Mouse (Mus musculus) cortical plate, adult 2 months (tissue): Measurements from ENCODE around the gene Clec1b.

Experiments
- CTCF ChIP-seq: fragments of 200-500 bp; IDR thresholded peaks from 2 replicates; pipeline ENCODE4 v1.5.1; 2011; ENCODE audit warnings: mild to moderate bottlenecking, control low read depth, low read length; ENCODE audit not compliant: insufficient read depth; ENCODE audit errors: extremely low read depth
- POLR2A ChIP-seq: fragments of 200-500 bp; IDR thresholded peaks from 2 replicates; pipeline ENCODE4 v1.6.1; 2011; ENCODE audit warnings: mild to moderate bottlenecking, low read length, control low read depth; ENCODE audit not compliant: insufficient read depth; ENCODE audit errors: extremely low read depth

- TF ChIP-seq CTCF (peak; percentile 70), POLR2A (no peak)
These were observed 31.1 kb upstream of the Clec1b start for GRCm38 (mm10) chr6:129365959-129366359.
